Mouse (Mus musculus) testis, postnatal 10 days (tissue): ENCODE measurements at regions not wholly inside any gene's neighbourhood (a gene's known extent, or its start where the extent isn't known, plus 50 kb on each side); places are given as distances from the start of the nearest gene placed in this dataset.
"Not testable (repeated sequence)": the region's sequence is repeated elsewhere in the genome, so short reads cannot be mapped to it uniquely, and the experiment has no call there.

ENCODE experiments used
- DNase-seq: peaks from one replicate; pipeline ENCODE4 v3.0.0; 2021; ENCODE audit warnings: low spot score

GRCm38 (mm10) chr5:40177982-40178748 is 422.9 kb upstream of the Hs3st1 start:
- DNase-seq = no peak

- DNase-seq = no peak
These were observed 381.5 kb upstream of the Hs3st1 start for GRCm38 (mm10) chr5:40136740-40137285.

GRCm38 (mm10) chr5:40124337-40124736 is 369.1 kb upstream of the Hs3st1 start:
- no peak for DNase-seq

GRCm38 (mm10) chr5:40116849-40117248 is 361.6 kb upstream of the Hs3st1 start:
- no peak for DNase-seq

- DNase-seq = not testable (repeated sequence)
These were observed 334.3 kb upstream of the Hs3st1 start for GRCm38 (mm10) chr5:40089576-40089975.

GRCm38 (mm10) chr5:40045288-40045687 is 290.0 kb upstream of the Hs3st1 start:
- no peak for DNase-seq

- DNase-seq = no peak
These were observed 279.2 kb upstream of the Hs3st1 start for GRCm38 (mm10) chr5:40034452-40034851.

DNA sequence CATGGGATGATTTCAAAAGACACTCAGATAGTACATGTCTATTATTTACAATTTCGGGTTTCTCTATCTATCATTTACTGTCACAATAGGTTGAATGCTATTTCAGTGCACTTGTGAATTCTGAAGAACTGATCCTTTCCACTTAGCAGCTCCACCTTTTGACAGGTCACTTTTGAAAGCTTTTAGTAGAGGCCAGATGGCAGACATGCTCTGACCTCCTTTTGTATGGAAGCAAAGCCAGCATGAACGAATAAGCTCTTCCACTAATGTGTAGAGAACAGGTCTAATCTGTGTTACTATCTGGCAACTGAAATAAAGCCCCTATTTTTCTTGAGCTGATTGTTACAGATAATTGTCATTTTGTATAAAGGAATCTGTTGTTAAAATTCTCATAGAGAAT is 278.4 kb upstream of the Hs3st1 start:
- DNase-seq = no peak

- no peak for DNase-seq
These were observed 275.0 kb upstream of the Hs3st1 start for GRCm38 (mm10) chr5:40030261-40030660.

DNA sequence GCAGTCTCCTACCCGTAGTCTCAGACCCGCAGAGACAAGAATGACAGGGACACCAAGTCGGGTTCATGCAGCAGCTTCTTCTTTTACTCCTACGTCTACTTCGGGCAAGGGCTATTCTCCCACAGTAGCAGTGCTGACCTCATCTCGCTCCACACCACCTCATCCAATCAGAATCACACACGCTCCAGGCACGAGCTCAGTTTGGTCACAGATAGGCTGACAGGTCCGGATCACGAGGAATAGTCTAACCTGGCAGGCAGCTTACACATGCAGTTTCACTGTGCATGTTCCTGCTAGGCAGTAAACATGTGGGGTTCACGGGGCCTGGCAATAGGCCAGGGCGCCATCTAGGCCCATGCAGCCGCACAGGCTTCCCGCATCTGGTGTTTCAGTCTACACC is 260.7 kb upstream of the Hs3st1 start:
- DNase-seq = no peak

GRCm38 (mm10) chr5:39988039-39988438 is 232.8 kb upstream of the Hs3st1 start:
- no peak for DNase-seq

DNA sequence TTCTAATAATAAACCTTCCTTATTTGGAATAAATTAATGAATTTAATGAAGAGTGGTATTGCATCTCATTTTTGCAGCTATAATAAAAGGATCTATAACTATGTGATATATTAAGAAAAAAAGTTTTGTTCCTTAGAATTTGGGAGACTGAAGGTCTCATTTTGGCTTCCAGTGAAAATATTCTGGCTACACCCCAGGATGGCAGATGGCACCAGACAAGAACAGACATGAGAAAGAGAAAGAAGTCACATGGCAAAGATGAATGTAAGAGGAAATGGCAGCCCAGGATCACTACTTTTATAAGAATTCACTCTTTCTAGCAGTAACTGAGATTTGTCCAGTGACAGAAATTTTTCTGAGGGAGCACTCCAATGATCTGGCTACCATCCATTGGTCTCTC is 209.1 kb upstream of the Hs3st1 start:
- DNase-seq = no peak

- peak; percentile 37 for DNase-seq
These were observed 205.7 kb upstream of the Hs3st1 start for GRCm38 (mm10) chr5:39960981-39961380.

DNA sequence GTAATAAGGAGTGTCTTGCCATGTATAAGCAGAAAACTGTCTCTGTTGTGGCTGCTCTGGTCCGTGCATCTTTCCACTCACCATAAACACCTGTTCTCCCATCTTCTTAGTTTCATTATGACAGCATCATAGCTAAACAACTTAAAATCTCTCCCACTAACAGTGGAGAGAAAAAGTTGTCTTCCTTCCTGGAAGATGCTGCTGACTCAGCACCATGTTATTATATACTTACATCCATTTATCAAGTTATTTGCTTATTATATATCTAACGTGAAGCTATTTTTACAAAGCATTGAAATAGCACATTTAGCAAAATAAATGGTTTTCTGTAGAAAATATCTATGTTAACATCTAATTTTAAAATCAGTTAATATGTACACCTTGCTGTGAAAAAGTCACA is 180.3 kb upstream of the Hs3st1 start:
- no peak for DNase-seq

DNA sequence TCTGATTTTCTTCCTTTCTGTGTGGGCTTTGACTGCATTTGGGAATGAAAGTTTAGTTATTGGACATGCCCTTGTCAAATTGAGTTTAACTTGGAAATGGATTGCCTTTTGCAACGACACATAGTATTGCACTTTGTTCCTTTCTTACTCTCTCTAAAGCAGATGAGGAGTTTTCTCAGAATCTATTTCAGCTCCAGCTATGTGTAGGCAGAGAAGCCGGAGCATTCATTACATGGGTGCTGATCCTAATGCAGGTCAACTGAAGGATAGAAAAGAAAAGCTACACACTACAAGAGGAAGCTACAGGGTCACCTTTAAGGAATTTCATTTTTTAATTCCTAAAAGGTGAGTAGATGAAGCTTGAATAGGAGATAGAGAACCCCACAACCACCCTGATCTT is 176.6 kb upstream of the Hs3st1 start:
- no peak for DNase-seq

DNA sequence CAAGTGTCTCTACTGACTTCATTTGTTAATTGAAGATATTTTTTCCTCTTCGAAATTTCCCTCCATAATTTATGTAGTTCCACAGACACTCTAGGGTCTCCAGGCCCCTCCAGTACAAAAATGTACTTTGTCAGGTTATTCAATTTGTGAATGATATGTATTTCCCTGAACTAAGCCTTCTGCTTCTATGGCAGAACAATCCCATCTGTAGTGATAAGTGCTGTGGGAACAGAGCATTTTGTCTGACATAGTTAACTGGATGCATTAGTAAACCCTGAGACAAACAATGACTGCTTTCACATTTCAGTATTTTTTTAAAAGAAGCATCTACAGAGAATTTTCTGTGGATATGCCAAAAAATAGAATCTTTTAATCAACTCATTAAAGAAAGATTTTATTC is 154.1 kb upstream of the Hs3st1 start:
- no peak for DNase-seq

DNA sequence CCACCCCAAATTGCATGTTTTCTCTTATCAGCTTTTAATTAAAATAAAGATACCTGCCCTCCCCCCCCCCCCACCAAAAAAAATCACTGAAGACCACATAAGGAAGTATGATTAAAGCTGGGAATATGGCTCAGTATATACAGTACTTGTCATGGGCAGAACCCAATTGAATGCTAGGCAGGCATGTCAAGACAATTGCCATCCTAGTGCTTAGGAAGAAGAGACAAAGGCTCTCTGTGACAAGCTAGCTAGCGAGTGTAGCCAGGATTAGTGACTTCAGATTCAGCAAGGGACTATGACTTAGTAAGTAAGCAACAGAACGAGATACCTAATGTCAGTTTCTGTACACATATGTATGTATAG is 116.4 kb upstream of the Hs3st1 start:
- DNase-seq = no peak

DNA sequence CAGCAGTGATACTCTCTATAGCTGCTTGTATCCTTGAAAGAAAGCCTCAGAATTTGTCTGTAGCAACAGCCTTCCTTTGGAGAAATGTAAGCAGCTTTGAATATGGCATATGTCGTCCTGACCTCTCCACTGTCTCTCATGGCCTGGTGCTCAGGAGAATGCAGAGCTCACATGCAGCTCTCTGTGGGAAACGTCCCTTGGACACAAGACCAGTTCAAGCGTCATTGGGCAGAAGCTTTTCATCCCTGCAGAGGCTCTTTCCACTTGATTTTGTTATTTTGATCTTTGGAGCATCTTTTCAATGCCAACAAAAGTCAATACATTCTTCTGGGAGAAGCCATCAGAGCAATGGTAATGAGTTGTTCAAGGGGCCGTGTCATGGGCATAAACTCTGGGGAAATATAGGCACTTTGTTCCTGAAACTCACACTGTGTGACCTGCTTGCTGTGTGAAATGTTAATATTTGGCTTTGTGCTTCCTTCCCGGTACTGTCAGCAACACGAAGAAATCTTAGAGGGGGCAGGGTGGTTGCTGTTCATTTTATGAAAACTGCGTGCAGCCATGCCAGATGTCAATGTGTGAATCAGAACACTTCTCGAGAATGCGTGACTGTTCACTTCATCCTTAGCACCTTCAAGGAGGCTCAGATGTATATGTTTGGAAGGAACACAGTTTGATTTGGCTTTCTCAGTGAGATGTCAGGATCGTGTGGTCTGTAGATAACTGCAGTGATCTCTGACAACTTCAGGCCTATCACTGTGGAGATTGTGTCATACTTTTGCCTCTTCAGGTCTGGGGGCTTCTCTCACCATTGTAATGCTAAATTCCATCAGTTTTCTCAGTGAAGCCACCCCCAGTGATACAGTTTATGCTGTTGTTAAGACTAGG is 115.8 kb upstream of the Hs3st1 start:
- no peak for DNase-seq

DNA sequence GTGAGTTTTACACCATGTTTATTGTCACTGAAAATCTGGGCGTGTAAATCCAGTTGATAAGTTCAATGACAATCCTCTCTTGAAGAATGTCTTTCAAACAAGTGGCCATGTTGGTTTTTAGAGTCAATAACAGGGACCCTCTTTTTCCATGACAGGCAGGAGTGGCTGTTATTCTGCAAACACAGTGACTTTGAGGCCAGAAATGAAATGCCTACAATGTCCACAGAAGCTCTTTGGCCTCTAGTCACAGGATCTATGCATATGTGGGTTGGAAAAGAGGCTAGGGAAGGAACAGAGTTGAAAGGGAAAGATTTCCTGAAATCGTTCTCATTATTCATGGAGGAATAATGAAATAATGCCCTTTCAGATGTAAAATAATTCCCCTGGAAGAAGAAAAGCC is 101.9 kb upstream of the Hs3st1 start:
- DNase-seq = no peak

- DNase-seq = no peak
These were observed 101.4 kb upstream of the Hs3st1 start for GRCm38 (mm10) chr5:39856616-39857156.

GRCm38 (mm10) chr5:39855685-39856615 is 100.7 kb upstream of the Hs3st1 start:
- DNase-seq = no peak

GRCm38 (mm10) chr5:39847187-39847586 is 91.9 kb upstream of the Hs3st1 start:
- DNase-seq = no peak
